Mouse (Mus musculus) neural tube, embryonic 15.5 days (tissue): ENCODE measurements around the gene Ttll6. TPM values are rescaled to one million over a fixed set of nuclear protein-coding genes. Genes with fewer than 3 reads are reported as not detected.

ENCODE experiments used
- ATAC-seq: fragments of 200-750 bp; cut with Nextera tagmentation; 2 replicates; pipeline ENCODE4 v1.8.0; 2017; ENCODE audit warnings: mild to moderate bottlenecking, moderate TSS enrichment, moderate library complexity; ENCODE audit not compliant: low FRiP score
- H3K27ac ChIP-seq: fragments of 300-500 bp; sonication (generic); replicated peaks from 2 replicates; pipeline ENCODE4 v1.5.1; 2015; ENCODE audit warnings: mild to moderate bottlenecking, inconsistent platforms
- H3K27me3 ChIP-seq: fragments of 300-500 bp; sonication (generic); replicated peaks from 2 replicates; pipeline ENCODE4 v1.6.1; 2015; ENCODE audit warnings: inconsistent platforms
- H3K36me3 ChIP-seq: fragments of 300-500 bp; sonication (generic); 2 replicates; pipeline ENCODE4 v1.6.1; 2015; ENCODE audit warnings: inconsistent platforms
- H3K4me1 ChIP-seq: fragments of 300-500 bp; sonication (generic); 2 replicates; pipeline ENCODE4 v1.6.1; 2015; ENCODE audit warnings: inconsistent platforms
- H3K4me2 ChIP-seq: fragments of 300-500 bp; sonication (generic); 2 replicates; pipeline ENCODE4 v1.6.1; 2015; ENCODE audit warnings: inconsistent platforms, mild to moderate bottlenecking, moderate library complexity
- H3K4me3 ChIP-seq: fragments of 300-500 bp; sonication (generic); replicated peaks from 2 replicates; pipeline ENCODE4 v1.5.1; 2015; ENCODE audit warnings: mild to moderate bottlenecking, inconsistent platforms
- H3K9ac ChIP-seq: fragments of 300-500 bp; sonication (generic); replicated peaks from 2 replicates; pipeline ENCODE4 v1.6.1; 2015; ENCODE audit warnings: mild to moderate bottlenecking, inconsistent platforms
- H3K9me3 ChIP-seq: fragments of 300-500 bp; sonication (generic); replicated peaks from 2 replicates; pipeline ENCODE4 v1.6.1; 2016; ENCODE audit warnings: inconsistent platforms
- WGBS: fragments of 180-500 bp; shearing (Covaris S2); methylation state at CpG from one replicate; pipeline ENCODE4 v1.1.7; 2015; ENCODE audit warnings: mixed read lengths; 5-methylcytosine and 5-hydroxymethylcytosine counted together
- polyA plus RNA-seq: library from polyadenylated mRNA; unstranded; fragments of >200 nt; fragmentation: Nextera tagmentation; extraction: Ambion mirVana; gene quantifications from 2 replicates; pipeline ENCODE4 v1.2.1, GENCODE M21; 2015

The Ttll6 gene
- polyA plus RNA-seq, 1 experiment from 2014 or later: 0.23 TPM

DNA sequence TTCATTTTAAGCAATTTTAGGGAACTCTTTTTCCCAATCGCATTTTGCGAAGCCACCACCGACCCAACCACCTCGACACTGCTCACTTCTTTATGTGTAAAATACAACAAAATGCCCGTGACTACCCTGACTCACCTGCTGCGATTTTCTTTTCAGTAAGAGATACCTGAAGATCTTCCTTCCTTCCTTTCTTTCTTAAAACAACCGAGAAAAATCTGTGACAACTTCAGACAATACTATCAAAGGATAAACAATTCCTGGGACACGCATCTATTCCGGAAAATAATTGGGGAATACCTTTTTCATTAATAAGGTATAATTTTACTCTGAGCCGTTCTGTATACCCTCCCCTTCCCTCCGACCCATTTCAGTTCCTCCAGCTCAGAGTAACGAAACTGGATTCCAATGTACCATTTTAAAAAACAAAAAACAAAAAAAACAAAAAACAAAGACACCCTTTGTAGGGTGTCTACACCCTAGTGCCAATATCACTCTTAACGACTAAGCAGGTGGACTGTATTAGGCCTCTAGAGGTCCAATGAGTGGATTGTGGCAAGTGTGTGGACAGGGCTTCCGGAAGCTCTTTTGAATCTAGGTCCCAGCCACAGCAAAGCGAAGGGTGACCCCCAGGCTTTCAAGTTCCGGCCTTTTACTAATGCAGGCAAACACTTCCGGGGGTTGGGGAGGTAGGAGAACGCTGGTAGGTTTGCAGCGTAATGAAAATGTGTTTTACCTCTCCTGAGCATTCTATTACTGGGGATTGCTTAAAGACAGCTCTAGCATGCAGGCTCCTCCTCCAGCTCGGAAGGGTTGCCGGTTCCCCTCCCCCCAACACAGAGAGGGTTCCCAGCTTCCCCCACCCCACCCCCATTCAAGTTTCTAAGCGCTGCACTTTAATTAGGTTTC is 65.8 kb downstream of the Ttll6 start:
- WGBS: 1% methylated on average over 22 of the region's 22 CpGs
- ATAC-seq: no peak
- Histone ChIP-seq H3K9me3 (no peaks in the 10 kb centered on the region), H3K4me3 (no peak overlapping the region), H3K4me2 (no peak overlapping the region; the same call in 1 of the 2 replicates), H3K27me3 (peaks cover 93% of the 10 kb centered on the region), H3K9ac (no peak overlapping the region), H3K4me1 (peaks cover under 1% of the 10 kb centered on the region), H3K27ac (no peak overlapping the region), H3K36me3 (no peaks in the 10 kb centered on the region)

GRCm38 (mm10) chr11:96200183-96200655 is 66.6 kb downstream of the Ttll6 start:
- WGBS: under 1% methylated on average over 14 of the region's 14 CpGs
- Histone ChIP-seq H3K9ac (no peak overlapping the region), H3K27ac (no peak overlapping the region), H3K4me2 (no peak overlapping the region; the same call in 1 of the 2 replicates), H3K4me1 (no peaks in the 10 kb centered on the region), H3K9me3 (no peaks in the 10 kb centered on the region), H3K27me3 (peaks cover 93% of the 10 kb centered on the region), H3K36me3 (no peaks in the 10 kb centered on the region), H3K4me3 (no peak overlapping the region)
- ATAC-seq: no peak

DNA sequence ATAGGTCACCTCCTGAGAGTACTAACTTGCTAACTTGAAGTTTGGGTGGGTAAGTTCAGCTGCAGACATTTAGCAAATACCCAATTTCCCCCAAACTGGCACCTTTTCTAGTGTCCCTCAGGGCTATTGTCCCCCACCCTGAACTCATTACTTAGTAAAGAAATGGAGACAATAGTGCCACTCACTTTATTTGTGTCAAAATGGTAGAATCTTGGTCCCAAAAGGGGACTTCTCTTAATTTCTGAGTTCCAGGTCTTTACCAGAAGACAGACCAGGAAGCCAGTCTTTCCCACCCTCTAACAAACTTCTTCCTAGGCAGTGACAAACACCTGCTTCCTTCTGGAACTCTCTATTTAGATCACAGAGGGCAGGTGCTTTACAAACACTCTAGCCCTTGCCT is 68.2 kb downstream of the Ttll6 start:
- no peaks in the 10 kb centered on the region for H3K4me1 ChIP-seq
- ATAC-seq: no peak
- H3K27me3 ChIP-seq: peaks cover 92% of the 10 kb centered on the region
- H3K9me3 ChIP-seq: no peaks in the 10 kb centered on the region
- H3K27ac ChIP-seq: no peak overlapping the region
- no peaks in the 10 kb centered on the region for H3K36me3 ChIP-seq
- no peak overlapping the region for H3K4me3 ChIP-seq
- no peak overlapping the region for H3K4me2 ChIP-seq
- no peak overlapping the region for H3K9ac ChIP-seq

DNA sequence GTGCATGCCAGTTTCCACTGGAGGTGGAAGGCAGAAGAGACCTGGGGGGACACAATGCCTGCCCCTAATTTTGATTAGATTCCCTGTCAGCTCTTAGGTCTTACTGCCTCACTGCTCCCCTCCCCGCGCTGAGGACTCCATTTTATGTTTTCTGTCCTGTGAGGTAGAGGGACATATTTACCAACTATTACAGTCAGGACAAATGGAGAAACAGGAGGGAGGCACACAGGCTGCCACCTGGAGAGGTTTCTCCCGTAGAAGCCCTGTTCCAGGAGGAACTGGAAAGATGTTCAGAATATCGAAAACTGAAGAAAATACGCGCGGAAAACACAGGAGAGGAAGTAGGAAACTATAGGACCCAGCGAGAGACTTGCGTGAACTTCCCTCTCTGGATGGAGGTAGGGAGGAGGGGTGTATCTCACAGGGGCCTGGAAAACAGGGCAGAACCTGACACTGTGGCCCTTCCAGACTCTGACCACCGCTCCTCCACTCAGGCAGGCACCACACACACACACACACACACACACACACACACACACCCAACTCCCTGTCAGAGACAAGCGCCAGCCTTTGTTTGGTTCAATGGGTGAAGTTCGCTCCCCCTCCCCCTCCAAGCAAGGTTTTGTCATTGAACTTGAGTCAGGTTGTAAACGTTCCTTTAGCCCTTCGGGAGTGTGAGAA is 69.0 kb downstream of the Ttll6 start:
- WGBS: under 1% methylated on average over 14 of the region's 14 CpGs

GRCm38 (mm10) chr11:96203182-96203788 is 69.7 kb downstream of the Ttll6 start:
- H3K27ac ChIP-seq: no peak overlapping the region
- H3K27me3 ChIP-seq: peaks cover 92% of the 10 kb centered on the region
- under 1% methylated on average over 37 of the region's 37 CpGs for WGBS
- H3K9me3 ChIP-seq: no peaks in the 10 kb centered on the region
- peak overlapping the region; percentile 15 for H3K4me2 ChIP-seq
- ATAC-seq: no peak
- 0 out of 2 replicates have a peak overlapping the region, but pooled peaks have one; percentile 14 for H3K4me3 ChIP-seq
- no peaks in the 10 kb centered on the region for H3K36me3 ChIP-seq
- H3K4me1 ChIP-seq: no peaks in the 10 kb centered on the region
- H3K9ac ChIP-seq: no peak overlapping the region

More for the DNA sequence above, 69.0 kb downstream of the Ttll6 start:
- no peak overlapping the region for H3K27ac ChIP-seq
- H3K4me2 ChIP-seq: peak overlapping the region; percentile 15; the same call in 1 of the 2 replicates
- H3K27me3 ChIP-seq: peaks cover 92% of the 10 kb centered on the region
- no peak overlapping the region for H3K9ac ChIP-seq
- H3K9me3 ChIP-seq: no peaks in the 10 kb centered on the region
- no peaks in the 10 kb centered on the region for H3K4me1 ChIP-seq
- ATAC-seq: no peak
- H3K36me3 ChIP-seq: no peaks in the 10 kb centered on the region
- H3K4me3 ChIP-seq: 0 out of 2 replicates have a peak overlapping the region, but pooled peaks have one; percentile 2

GRCm38 (mm10) chr11:96203789-96204186 is 70.2 kb downstream of the Ttll6 start:
- Histone ChIP-seq H3K4me1 (no peaks in the 10 kb centered on the region), H3K36me3 (no peaks in the 10 kb centered on the region), H3K9ac (no peak overlapping the region), H3K27me3 (peaks cover 92% of the 10 kb centered on the region), H3K9me3 (no peaks in the 10 kb centered on the region), H3K4me3 (peak overlapping the region; percentile 14; the same call in 1 of the 2 replicates), H3K27ac (no peak overlapping the region), H3K4me2 (peak overlapping the region; percentile 15)
- 1% methylated on average over 16 of the region's 16 CpGs for WGBS
- ATAC-seq: no peak

- 2% methylated on average over 11 of the region's 11 CpGs for WGBS
- Histone ChIP-seq H3K36me3 (no peaks in the 10 kb centered on the region), H3K4me2 (no peak overlapping the region), H3K27ac (no peak overlapping the region), H3K27me3 (peaks cover 95% of the 10 kb centered on the region), H3K4me1 (no peaks in the 10 kb centered on the region), H3K9me3 (no peaks in the 10 kb centered on the region), H3K9ac (no peak overlapping the region), H3K4me3 (no peak overlapping the region)
- ATAC-seq: no peak
These were observed 70.8 kb downstream of the Ttll6 start for GRCm38 (mm10) chr11:96204351-96204750.

DNA sequence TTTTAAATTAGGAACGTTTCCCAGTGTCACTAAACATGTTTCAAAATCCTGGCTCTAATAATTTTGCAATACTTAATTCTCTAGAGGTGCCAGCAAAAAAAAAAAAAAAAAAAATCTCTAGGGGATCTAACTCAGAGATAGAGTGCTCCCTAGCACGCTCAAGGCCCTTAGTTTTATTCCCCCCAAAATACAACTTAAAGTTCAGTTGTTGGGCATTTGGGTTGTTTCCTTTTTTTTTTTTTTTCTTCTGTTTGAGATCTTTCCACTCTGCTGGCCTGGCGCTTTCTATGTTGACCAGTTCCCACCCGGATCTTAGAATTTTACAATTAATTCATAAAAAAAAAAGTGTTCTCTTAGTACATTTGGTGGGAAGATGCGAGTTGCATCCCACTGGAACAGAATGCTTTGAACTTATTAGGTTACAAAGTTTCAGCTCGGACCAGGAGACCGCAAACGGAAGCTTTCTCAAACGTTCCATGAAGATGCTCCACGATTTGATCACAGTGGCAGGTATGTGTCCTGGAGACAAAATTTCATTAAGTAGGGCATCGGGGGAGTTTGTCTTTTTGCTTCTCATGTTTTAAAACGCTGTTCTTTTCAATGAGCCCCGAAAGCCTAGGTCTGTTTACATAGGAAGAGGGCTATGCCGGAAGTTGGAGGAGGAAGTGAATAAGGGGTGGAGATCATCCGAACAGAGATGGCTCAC is 72.0 kb downstream of the Ttll6 start:
- no peak overlapping the region for H3K27ac ChIP-seq
- no peaks in the 10 kb centered on the region for H3K4me1 ChIP-seq
- H3K9me3 ChIP-seq: no peaks in the 10 kb centered on the region
- H3K4me2 ChIP-seq: no peak overlapping the region
- no peak overlapping the region for H3K4me3 ChIP-seq
- WGBS: 3% methylated on average over 15 of the region's 15 CpGs
- no peak for ATAC-seq
- peaks cover 88% of the 10 kb centered on the region for H3K27me3 ChIP-seq
- no peaks in the 10 kb centered on the region for H3K36me3 ChIP-seq
- no peak overlapping the region for H3K9ac ChIP-seq

Other genes with a start within 250 kb of the Ttll6 start
- gene B4galnt2, start 218.9 kb upstream of the Ttll6 start, polyA plus RNA-seq: 5.1 TPM in 1 of 2 replicates, not detected in the other
- gene Igf2bp1, start 127.8 kb upstream of the Ttll6 start, polyA plus RNA-seq: 6.7 and 12.0 TPM in 2 replicates
- not detected in 2 replicates for gene Gip, start 109.2 kb upstream of the Ttll6 start, polyA plus RNA-seq
- gene Snf8, start 98.9 kb upstream of the Ttll6 start, polyA plus RNA-seq: 125 and 137 TPM in 2 replicates
- gene Ube2z, start 68.4 kb upstream of the Ttll6 start, polyA plus RNA-seq: 34.3 and 37.9 TPM in 2 replicates
- 863 and 912 TPM in 2 replicates for gene Atp5g1, start 58.1 kb upstream of the Ttll6 start, polyA plus RNA-seq
- not detected in 2 replicates for gene Calcoco2, start 21.8 kb upstream of the Ttll6 start, polyA plus RNA-seq
- 0.15 and 1.9 TPM in 2 replicates for gene Hoxb13, start 60.5 kb downstream of the Ttll6 start, polyA plus RNA-seq
- gene Hoxb9, start 137.7 kb downstream of the Ttll6 start, polyA plus RNA-seq: 55.7 and 57.5 TPM in 2 replicates
- gene Hoxb8, start 148.1 kb downstream of the Ttll6 start, polyA plus RNA-seq: 63.1 and 71.8 TPM in 2 replicates
- 101 and 115 TPM in 2 replicates for gene Hoxb7, start 152.8 kb downstream of the Ttll6 start, polyA plus RNA-seq
- gene Hoxb6, start 158.7 kb downstream of the Ttll6 start, polyA plus RNA-seq: 109 and 135 TPM in 2 replicates
- 39.5 and 106 TPM in 2 replicates for gene Hoxb5, start 169.6 kb downstream of the Ttll6 start, polyA plus RNA-seq
- 3.7 and 5.0 TPM in 2 replicates for gene Hoxb4, start 184.5 kb downstream of the Ttll6 start, polyA plus RNA-seq
- 8.0 and 12.6 TPM in 2 replicates for gene Hoxb3, start 189.5 kb downstream of the Ttll6 start, polyA plus RNA-seq
- gene Hoxb2, start 216.7 kb downstream of the Ttll6 start, polyA plus RNA-seq: 33.7 and 42.3 TPM in 2 replicates
- gene Hoxb1, start 232.0 kb downstream of the Ttll6 start, polyA plus RNA-seq: 0.38 and 0.65 TPM in 2 replicates